Mouse (Mus musculus) C2C12 (cell line): ENCODE data around the gene Grm4.

Experiments used
- CEBPB ChIP-seq: IDR thresholded peaks from one replicate; pipeline ENCODE4 v1.6.1; 2011; ENCODE audit warnings: low read depth, mild to moderate bottlenecking, control low read depth, moderate library complexity
- CTCF ChIP-seq: IDR thresholded peaks from one replicate; pipeline ENCODE4 v1.5.1; 2011; ENCODE audit not compliant: control insufficient read depth, insufficient read depth, insufficient read length
- MAX ChIP-seq: IDR thresholded peaks from one replicate; pipeline ENCODE4 v1.6.1; 2011; ENCODE audit warnings: mild to moderate bottlenecking, control low read depth
- MYOD1 ChIP-seq: IDR thresholded peaks from one replicate; pipeline ENCODE4 v1.6.1; 2011; ENCODE audit warnings: low read depth; ENCODE audit not compliant: control insufficient read depth, insufficient read length

DNA sequence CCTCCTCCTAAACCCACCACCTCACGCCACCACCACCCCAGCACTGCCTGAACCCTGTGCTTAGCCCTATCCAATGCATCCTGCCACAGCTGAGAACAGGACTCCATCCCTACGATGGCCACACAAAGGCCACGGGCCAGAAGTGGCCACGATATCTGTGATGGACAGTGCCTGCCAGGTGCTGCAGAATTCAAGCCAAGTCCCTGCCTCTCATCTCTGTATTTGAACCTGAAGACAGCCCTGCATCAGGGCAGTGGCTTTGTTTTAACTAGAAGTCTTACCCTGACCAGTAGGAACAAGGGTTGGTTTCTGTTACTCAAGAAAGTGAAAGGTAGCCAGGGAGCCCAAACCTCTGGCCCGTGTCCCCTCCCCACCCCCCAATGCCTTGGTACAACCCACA is 12.1 kb downstream of the Grm4 start:
- TF ChIP-seq CEBPB (no peak), MYOD1 (no peak), CTCF (no peak), MAX (no peak)
